Mouse (Mus musculus): ENCODE results near the gene Adam19. TPM values are rescaled to one million over a fixed set of nuclear protein-coding genes. Genes with fewer than 3 reads are reported as not detected.
A peak's percentile ranks its signal among the peaks of the same experiment; 100 is the strongest.

Adam19 gene
- polyA plus RNA-seq, 1 experiment from 2014 or later, result 12.2 TPM

- peaks cover 10% of the 10 kb centered on the region; the same call in 1 of the 2 replicates for H3K36me3 ChIP-seq (replicated peaks)
- no peaks in the 10 kb centered on the region for H3K4me1 ChIP-seq
- H3K4me2 ChIP-seq, result no peak overlapping the region
- H3K9ac ChIP-seq, result no peak overlapping the region
- ATAC-seq (replicated peaks), result no peak
- no peak overlapping the region for H3K4me3 ChIP-seq
- WGBS, result 94% methylated on average over 6 of the region's 6 CpGs
- H3K9me3 ChIP-seq, result no peaks in the 10 kb centered on the region
- H3K27me3 ChIP-seq (replicated peaks), result no peaks in the 10 kb centered on the region
- no peak overlapping the region for H3K27ac ChIP-seq
These were observed 40.5 kb downstream of the Adam19 start for GRCm38 (mm10) chr11:46096265-46096649.

GRCm38 (mm10) chr11:46097062-46097461 lies 41.3 kb downstream of the Adam19 start:
- H3K4me3 ChIP-seq, result no peak overlapping the region
- ATAC-seq (replicated peaks), result no peak
- H3K4me1 ChIP-seq, result no peaks in the 10 kb centered on the region
- H3K4me2 ChIP-seq, result no peak overlapping the region
- H3K9ac ChIP-seq, result no peak overlapping the region
- no peaks in the 10 kb centered on the region for H3K9me3 ChIP-seq
- no peaks in the 10 kb centered on the region for H3K27me3 ChIP-seq (replicated peaks)
- peaks cover 10% of the 10 kb centered on the region; the same call in 1 of the 2 replicates for H3K36me3 ChIP-seq (replicated peaks)
- H3K27ac ChIP-seq, result no peak overlapping the region
- 83% methylated on average over 3 of the region's 3 CpGs for WGBS

GRCm38 (mm10) chr11:46102107-46102506 lies 46.3 kb downstream of the Adam19 start:
- Histone ChIP-seq H3K9ac (no peak overlapping the region), H3K27ac (no peak overlapping the region), H3K9me3 (no peaks in the 10 kb centered on the region), H3K36me3 (replicated peaks) (peaks cover 10% of the 10 kb centered on the region; the same call in 1 of the 2 replicates), H3K27me3 (replicated peaks) (no peaks in the 10 kb centered on the region), H3K4me1 (no peaks in the 10 kb centered on the region), H3K4me3 (no peak overlapping the region), H3K4me2 (no peak overlapping the region)
- 85% methylated on average over 6 of the region's 6 CpGs for WGBS
- ATAC-seq (replicated peaks), result no peak

- Histone ChIP-seq H3K4me3 (no peak overlapping the region), H3K4me2 (no peak overlapping the region), H3K4me1 (no peaks in the 10 kb centered on the region), H3K9me3 (no peaks in the 10 kb centered on the region), H3K9ac (no peak overlapping the region), H3K36me3 (replicated peaks) (no peaks in the 10 kb centered on the region), H3K27ac (no peak overlapping the region), H3K27me3 (replicated peaks) (no peaks in the 10 kb centered on the region)
- no peak for ATAC-seq (replicated peaks)
- WGBS, result 89% methylated on average over 1 of the region's 1 CpGs
These were observed 51.3 kb downstream of the Adam19 start for GRCm38 (mm10) chr11:46107046-46107445.

DNA sequence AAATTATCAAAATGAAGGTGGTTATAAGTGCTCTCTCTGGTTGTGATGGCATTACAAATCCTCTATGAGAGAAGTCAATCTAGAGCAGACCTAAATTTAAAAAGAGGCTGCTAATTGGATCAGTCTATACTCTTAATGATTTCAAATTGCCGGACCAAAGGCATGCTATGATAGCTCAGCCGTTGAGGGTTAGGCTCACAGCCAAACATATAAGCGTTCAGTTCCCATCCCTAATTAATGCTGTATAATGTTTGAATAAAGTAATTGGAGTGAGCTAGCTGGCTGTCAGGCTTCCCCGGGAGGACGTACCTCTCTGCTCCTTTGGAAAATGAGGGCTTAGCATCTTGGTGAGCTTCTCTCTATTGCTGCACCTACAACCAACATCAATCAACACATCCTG lies 53.4 kb downstream of the Adam19 start:
- 53% methylated on average over 5 of the region's 5 CpGs for WGBS
- no peak overlapping the region for H3K4me2 ChIP-seq
- 0 out of 2 replicates have a peak, but pooled peaks have one; percentile 37 for ATAC-seq (replicated peaks)
- no peaks in the 10 kb centered on the region for H3K4me1 ChIP-seq
- no peaks in the 10 kb centered on the region for H3K27me3 ChIP-seq (replicated peaks)
- H3K9me3 ChIP-seq, result no peaks in the 10 kb centered on the region
- no peak overlapping the region for H3K4me3 ChIP-seq
- no peak overlapping the region for H3K27ac ChIP-seq
- H3K36me3 ChIP-seq (replicated peaks), result no peaks in the 10 kb centered on the region
- no peak overlapping the region for H3K9ac ChIP-seq

DNA sequence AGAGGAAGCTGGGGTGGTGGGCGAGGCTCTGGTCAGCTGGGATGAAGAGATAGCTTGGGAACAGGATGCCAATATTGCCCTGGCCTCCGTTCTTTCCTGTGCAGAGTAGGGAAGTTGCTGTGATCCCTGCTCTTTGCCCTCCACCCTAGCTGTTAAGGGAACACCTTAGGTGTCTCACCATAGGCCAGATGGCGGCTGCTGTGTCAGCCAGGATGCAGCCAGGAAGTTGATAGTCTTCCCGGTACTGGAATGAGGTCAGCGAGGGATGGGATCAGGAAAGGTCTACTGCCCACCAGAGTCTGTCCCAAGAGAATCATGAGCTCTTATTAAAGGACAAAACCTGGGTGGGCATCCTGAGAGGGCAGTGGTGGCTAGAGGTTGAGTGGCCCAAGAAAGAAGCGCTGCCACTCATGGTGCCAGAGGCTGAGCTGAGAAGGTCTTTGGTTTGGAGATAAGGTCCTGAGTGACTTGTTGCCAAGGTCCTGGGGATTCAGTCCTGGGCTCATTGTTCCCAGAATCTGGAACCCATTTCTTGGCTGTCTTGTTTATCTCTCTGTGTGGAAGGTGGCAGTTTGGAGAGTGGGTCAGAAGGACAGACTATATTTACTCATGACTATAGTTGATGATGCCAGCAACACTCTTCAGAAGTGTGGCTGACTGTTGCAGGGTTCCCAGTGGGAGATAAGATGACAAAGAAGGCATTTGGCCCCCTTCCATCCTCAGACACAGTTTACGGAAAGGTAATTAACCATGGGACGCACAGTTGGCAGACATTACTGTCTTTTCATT lies 54.6 kb downstream of the Adam19 start:
- WGBS, result 86% methylated on average over 8 of the region's 8 CpGs
- ATAC-seq (replicated peaks), result no peak
- no peak overlapping the region for H3K4me2 ChIP-seq
- H3K4me1 ChIP-seq, result no peaks in the 10 kb centered on the region
- no peak overlapping the region for H3K9ac ChIP-seq
- H3K27ac ChIP-seq, result no peak overlapping the region
- no peaks in the 10 kb centered on the region for H3K27me3 ChIP-seq (replicated peaks)
- H3K9me3 ChIP-seq, result no peaks in the 10 kb centered on the region
- no peak overlapping the region for H3K4me3 ChIP-seq
- H3K36me3 ChIP-seq (replicated peaks), result 0 out of 2 replicates have a peak, but pooled peaks cover 2% of the 10 kb centered on the region

DNA sequence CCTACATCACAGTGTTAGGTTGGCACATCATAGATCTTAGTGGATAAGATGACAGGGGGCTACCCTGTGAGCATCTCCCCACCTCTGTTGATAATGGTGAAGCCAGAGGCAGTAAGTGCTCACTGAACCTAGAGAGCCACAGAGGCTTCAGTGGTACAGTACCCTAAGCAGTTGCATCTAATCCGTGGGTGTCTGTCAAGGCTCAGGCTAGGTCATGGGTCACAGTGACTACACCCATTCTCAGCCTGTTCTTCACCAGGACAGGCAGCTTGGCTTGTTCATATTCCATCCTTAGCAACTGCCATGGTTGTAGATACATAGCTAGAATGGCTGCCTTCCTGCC lies 55.1 kb downstream of the Adam19 start:
- ATAC-seq (replicated peaks), result no peak
- H3K27me3 ChIP-seq (replicated peaks), result no peaks in the 10 kb centered on the region
- H3K4me2 ChIP-seq, result no peak overlapping the region
- no peaks in the 10 kb centered on the region for H3K9me3 ChIP-seq
- H3K36me3 ChIP-seq (replicated peaks), result 0 out of 2 replicates have a peak, but pooled peaks cover 2% of the 10 kb centered on the region
- H3K9ac ChIP-seq, result no peak overlapping the region
- no peak overlapping the region for H3K4me3 ChIP-seq
- H3K4me1 ChIP-seq, result no peaks in the 10 kb centered on the region
- WGBS, result 69% methylated on average over 1 of the region's 1 CpGs
- no peak overlapping the region for H3K27ac ChIP-seq

DNA sequence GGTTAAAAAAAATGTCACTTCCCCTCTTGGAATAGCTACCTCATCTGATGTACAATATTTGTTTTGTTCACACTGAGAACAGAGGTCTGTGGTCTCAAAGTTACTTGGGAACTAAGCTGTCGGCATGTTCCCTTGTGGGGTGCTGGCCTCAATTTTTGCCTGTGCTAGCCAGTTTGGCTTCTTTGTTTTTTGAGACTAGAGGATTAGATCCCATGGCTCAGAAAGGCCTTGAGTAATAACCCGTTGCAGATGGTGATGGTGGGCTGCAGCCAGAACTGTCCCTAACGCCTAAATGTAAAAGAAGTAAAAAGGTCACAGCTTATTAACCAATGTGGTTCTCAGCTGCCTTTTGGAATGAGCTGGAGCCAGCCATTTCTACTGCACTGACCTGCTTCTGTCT lies 57.4 kb downstream of the Adam19 start:
- ATAC-seq (replicated peaks), result no peak

DNA sequence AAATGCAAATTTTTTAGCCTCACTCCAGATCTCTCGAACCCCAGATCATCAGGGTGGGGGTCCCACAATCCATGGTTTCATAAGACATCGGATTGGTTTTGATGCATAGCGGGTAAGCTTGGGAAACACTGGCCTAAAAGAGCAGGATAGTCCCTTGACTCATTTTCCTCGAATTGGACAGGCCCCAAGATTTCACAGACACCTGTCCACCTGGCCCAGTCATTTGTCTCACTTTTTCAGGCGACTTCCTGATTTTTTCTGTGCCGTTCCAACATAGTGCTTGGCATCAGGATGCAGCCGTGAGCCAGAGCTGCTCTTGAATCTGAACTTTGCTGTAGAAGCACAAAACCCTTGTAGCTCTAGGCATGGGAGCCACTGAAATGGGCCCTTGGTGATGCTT lies 58.4 kb downstream of the Adam19 start:
- 89% methylated on average over 7 of the region's 7 CpGs for WGBS
- no peaks in the 10 kb centered on the region for H3K27me3 ChIP-seq (replicated peaks)
- H3K4me1 ChIP-seq, result no peaks in the 10 kb centered on the region
- H3K36me3 ChIP-seq (replicated peaks), result 0 out of 2 replicates have a peak, but pooled peaks cover 2% of the 10 kb centered on the region
- no peak overlapping the region for H3K4me2 ChIP-seq
- ATAC-seq (replicated peaks), result no peak
- H3K4me3 ChIP-seq, result no peak overlapping the region
- no peak overlapping the region for H3K9ac ChIP-seq
- H3K27ac ChIP-seq, result no peak overlapping the region
- no peaks in the 10 kb centered on the region for H3K9me3 ChIP-seq

More for the DNA sequence above, 57.4 kb downstream of the Adam19 start:
- no peak overlapping the region for H3K4me2 ChIP-seq
- H3K27me3 ChIP-seq (replicated peaks), result no peaks in the 10 kb centered on the region
- H3K4me1 ChIP-seq, result no peaks in the 10 kb centered on the region
- H3K9ac ChIP-seq, result no peak overlapping the region
- H3K9me3 ChIP-seq, result no peaks in the 10 kb centered on the region
- no peak overlapping the region for H3K4me3 ChIP-seq
- no peak overlapping the region for H3K27ac ChIP-seq
- H3K36me3 ChIP-seq (replicated peaks), result 0 out of 2 replicates have a peak, but pooled peaks cover 2% of the 10 kb centered on the region
- WGBS, result 75% methylated on average over 3 of the region's 3 CpGs

DNA sequence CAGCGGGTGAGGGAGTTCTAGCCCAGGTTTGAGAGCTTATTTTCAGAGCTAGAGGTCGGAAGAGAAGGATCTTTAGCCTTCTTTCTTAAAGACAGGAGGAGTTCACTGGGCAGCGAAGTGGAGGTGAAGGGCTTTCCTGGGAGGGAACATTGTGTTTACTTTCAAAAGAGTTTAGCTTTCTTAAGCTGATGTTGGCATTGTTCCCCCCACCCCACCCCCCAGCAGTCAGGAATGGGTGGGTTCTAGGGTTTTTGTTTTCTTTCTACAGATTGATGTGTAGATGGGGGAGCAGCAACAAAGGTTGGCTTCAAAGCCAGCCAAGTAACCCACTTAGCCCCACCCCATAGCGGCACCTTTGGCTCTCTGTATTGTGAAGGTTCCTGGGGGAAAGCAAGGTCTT lies 59.2 kb downstream of the Adam19 start:
- ATAC-seq (replicated peaks), result no peak
- no peaks in the 10 kb centered on the region for H3K4me1 ChIP-seq
- H3K27me3 ChIP-seq (replicated peaks), result no peaks in the 10 kb centered on the region
- no peak overlapping the region for H3K27ac ChIP-seq
- no peaks in the 10 kb centered on the region for H3K9me3 ChIP-seq
- H3K36me3 ChIP-seq (replicated peaks), result 0 out of 2 replicates have a peak, but pooled peaks cover 2% of the 10 kb centered on the region
- no peak overlapping the region for H3K4me2 ChIP-seq
- WGBS, result 58% methylated on average over 4 of the region's 4 CpGs
- no peak overlapping the region for H3K4me3 ChIP-seq
- H3K9ac ChIP-seq, result no peak overlapping the region

DNA sequence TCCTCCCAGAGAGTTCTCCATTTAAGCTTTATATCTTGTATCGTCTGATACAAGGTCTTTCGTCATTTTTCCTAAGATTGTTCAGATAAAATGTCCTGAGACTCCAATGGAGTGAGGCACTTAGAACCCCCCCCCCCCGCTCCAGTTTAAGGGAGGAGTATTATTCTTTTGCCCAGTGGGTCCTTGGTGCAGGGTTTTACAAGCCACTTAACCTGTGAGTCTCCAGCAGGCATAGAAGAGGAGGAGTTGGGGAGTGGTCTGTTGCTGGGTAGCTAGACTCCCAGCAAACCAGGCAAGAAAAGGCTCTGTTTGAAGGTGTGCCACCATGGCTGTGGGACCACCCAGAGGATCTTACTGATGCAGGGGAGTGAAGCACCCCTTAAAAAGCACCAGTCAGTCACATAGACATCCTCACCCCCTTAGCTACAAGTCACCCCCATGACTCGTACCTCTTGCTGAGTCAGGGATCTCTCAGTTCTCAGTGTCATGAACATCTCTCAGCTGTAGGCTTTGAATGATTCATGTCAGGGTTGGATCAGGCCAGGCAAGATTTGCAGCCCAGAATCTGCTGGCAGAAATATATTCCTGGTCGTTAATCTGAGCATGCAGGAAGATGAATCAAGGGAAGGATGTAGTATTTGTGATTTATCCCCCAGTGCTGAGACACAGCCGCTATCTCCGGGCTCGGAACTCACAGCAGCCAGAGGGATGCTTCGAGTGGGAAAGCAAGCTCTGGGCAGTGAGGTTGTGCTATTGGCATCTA lies 59.8 kb downstream of the Adam19 start:
- H3K36me3 ChIP-seq (replicated peaks), result 0 out of 2 replicates have a peak, but pooled peaks cover 2% of the 10 kb centered on the region
- no peak overlapping the region for H3K4me3 ChIP-seq
- no peaks in the 10 kb centered on the region for H3K27me3 ChIP-seq (replicated peaks)
- no peak for ATAC-seq (replicated peaks)
- H3K4me1 ChIP-seq, result no peaks in the 10 kb centered on the region
- H3K27ac ChIP-seq, result no peak overlapping the region
- no peak overlapping the region for H3K4me2 ChIP-seq
- no peak overlapping the region for H3K9ac ChIP-seq
- H3K9me3 ChIP-seq, result no peaks in the 10 kb centered on the region
- 83% methylated on average over 9 of the region's 9 CpGs for WGBS

DNA sequence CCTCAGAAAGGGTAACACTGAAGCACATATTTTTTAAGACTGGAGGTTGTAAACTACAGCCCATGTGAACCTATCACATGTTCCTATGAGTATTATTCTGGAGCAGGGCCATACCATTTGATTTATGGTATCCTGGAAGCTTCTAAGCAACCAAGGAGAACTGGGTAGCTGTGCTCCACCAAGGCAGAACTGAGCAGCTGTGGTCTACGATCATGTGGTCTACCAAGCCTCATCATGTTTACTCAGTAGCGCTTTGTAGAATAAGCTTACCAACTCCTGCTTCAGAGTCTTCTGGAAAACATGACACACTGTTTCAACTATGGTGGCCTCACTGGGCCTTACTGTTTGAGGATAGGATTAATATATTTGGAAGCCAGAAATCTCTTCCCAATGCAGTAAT lies 60.7 kb downstream of the Adam19 start:
- Histone ChIP-seq H3K36me3 (replicated peaks) (peaks cover 2% of the 10 kb centered on the region; the same call in 1 of the 2 replicates), H3K27me3 (replicated peaks) (no peaks in the 10 kb centered on the region), H3K4me3 (no peak overlapping the region), H3K27ac (no peak overlapping the region), H3K4me1 (no peaks in the 10 kb centered on the region), H3K9ac (no peak overlapping the region), H3K4me2 (no peak overlapping the region), H3K9me3 (no peaks in the 10 kb centered on the region)
- WGBS, result 94% methylated on average over 2 of the region's 2 CpGs
- no peak for ATAC-seq (replicated peaks)
